Mouse (Mus musculus): ENCODE measurements around the gene Flii. TPM values are rescaled to one million over a fixed set of nuclear protein-coding genes. Genes with fewer than 3 reads are reported as not detected.

The Flii gene
- polyA plus RNA-seq, 1 experiment from 2014 or later = 85.7 TPM

GRCm38 (mm10) chr11:60728260-60728761 lies 1.2 kb upstream of the Flii start, which contains the start of gene Mief2:
TSS of gene Mief2 (plus strand) at chr11:60728398.
- H3K36me3 ChIP-seq (ENCODE audit: control insufficient read depth, insufficient read depth) = peaks cover 24% of the 10 kb centered on the region
- H3K9ac ChIP-seq (replicated peaks; ENCODE audit: low read depth, low read length) = peak within 1 kb of the TSS; percentile 95
- H3K4me3 ChIP-seq (replicated peaks; ENCODE audit: low read length) = peak within 1 kb of the TSS; percentile 91
- ATAC-seq = peak; percentile 97
- H3K27ac ChIP-seq (ENCODE audit: low read length) = peak within 1 kb of the TSS; percentile 85
- no peaks in the 10 kb centered on the region for H3K27me3 ChIP-seq (replicated peaks; ENCODE audit: control insufficient read depth, insufficient read depth, low read length)
- H3K4me1 ChIP-seq (replicated peaks; ENCODE audit: control insufficient read depth, insufficient read depth, low read length) = peaks cover 27% of the 10 kb centered on the region
- peak within 1 kb of the TSS; percentile 75 for H3K4me2 ChIP-seq (ENCODE audit: low read length)
- WGBS = under 1% methylated on average over 44 of the region's 44 CpGs
- H3K9me3 ChIP-seq (ENCODE audit: control insufficient read depth, low read length) = no peaks in the 10 kb centered on the region

GRCm38 (mm10) chr11:60727392-60728140 lies 503 bp upstream of the Flii start:
- no peaks in the 10 kb centered on the region for H3K9me3 ChIP-seq (ENCODE audit: control insufficient read depth, low read length)
- H3K36me3 ChIP-seq (ENCODE audit: control insufficient read depth, insufficient read depth) = peaks cover 23% of the 10 kb centered on the region
- H3K4me2 ChIP-seq (ENCODE audit: low read length) = peak overlapping the region; percentile 75
- H3K4me1 ChIP-seq (replicated peaks; ENCODE audit: control insufficient read depth, insufficient read depth, low read length) = peaks cover 27% of the 10 kb centered on the region
- 5% methylated on average over 12 of the region's 12 CpGs for WGBS
- H3K4me3 ChIP-seq (replicated peaks; ENCODE audit: low read length) = peak overlapping the region; percentile 91
- H3K27me3 ChIP-seq (replicated peaks; ENCODE audit: control insufficient read depth, insufficient read depth, low read length) = no peaks in the 10 kb centered on the region
- H3K9ac ChIP-seq (replicated peaks; ENCODE audit: low read depth, low read length) = peak overlapping the region; percentile 95
- ATAC-seq = peak; percentile 9
- peak overlapping the region; percentile 80 for H3K27ac ChIP-seq (ENCODE audit: low read length)

GRCm38 (mm10) chr11:60719263-60719662 lies 7.8 kb downstream of the Flii start:
- no peaks in the 10 kb centered on the region for H3K9me3 ChIP-seq (ENCODE audit: control insufficient read depth, low read length)
- 91% methylated on average over 5 of the region's 5 CpGs for WGBS

GRCm38 (mm10) chr11:60715833-60716232 lies 11.2 kb downstream of the Flii start:
- Histone ChIP-seq H3K36me3 (ENCODE audit: control insufficient read depth, insufficient read depth) (peaks cover 68% of the 10 kb centered on the region), H3K27ac (ENCODE audit: low read length) (no peak overlapping the region), H3K9me3 (ENCODE audit: control insufficient read depth, low read length) (no peaks in the 10 kb centered on the region), H3K4me1 (replicated peaks; ENCODE audit: control insufficient read depth, insufficient read depth, low read length) (no peaks in the 10 kb centered on the region), H3K4me2 (ENCODE audit: low read length) (no peak overlapping the region), H3K27me3 (replicated peaks; ENCODE audit: control insufficient read depth, insufficient read depth, low read length) (no peaks in the 10 kb centered on the region), H3K4me3 (replicated peaks; ENCODE audit: low read length) (no peak overlapping the region), H3K9ac (replicated peaks; ENCODE audit: low read depth, low read length) (no peak overlapping the region)
- WGBS = 90% methylated on average over 5 of the region's 5 CpGs
- no peak for ATAC-seq

More at GRCm38 (mm10) chr11:60719263-60719662, 7.8 kb downstream of the Flii start:
- no peak overlapping the region for H3K9ac ChIP-seq (replicated peaks; ENCODE audit: low read depth, low read length)
- no peak overlapping the region for H3K4me3 ChIP-seq (replicated peaks; ENCODE audit: low read length)
- no peaks in the 10 kb centered on the region for H3K27me3 ChIP-seq (replicated peaks; ENCODE audit: control insufficient read depth, insufficient read depth, low read length)
- no peak overlapping the region for H3K4me2 ChIP-seq (ENCODE audit: low read length)
- no peak for ATAC-seq
- H3K27ac ChIP-seq (ENCODE audit: low read length) = no peak overlapping the region
- H3K4me1 ChIP-seq (replicated peaks; ENCODE audit: control insufficient read depth, insufficient read depth, low read length) = no peaks in the 10 kb centered on the region
- peaks cover 61% of the 10 kb centered on the region for H3K36me3 ChIP-seq (ENCODE audit: control insufficient read depth, insufficient read depth)

GRCm38 (mm10) chr11:60712639-60713255 lies 14.3 kb downstream of the Flii start:
- H3K9ac ChIP-seq (replicated peaks; ENCODE audit: low read depth, low read length) = no peak overlapping the region
- no peak for ATAC-seq
- no peak overlapping the region for H3K4me3 ChIP-seq (replicated peaks; ENCODE audit: low read length)
- H3K36me3 ChIP-seq (ENCODE audit: control insufficient read depth, insufficient read depth) = peaks cover 68% of the 10 kb centered on the region
- WGBS = 91% methylated on average over 13 of the region's 13 CpGs
- no peaks in the 10 kb centered on the region for H3K4me1 ChIP-seq (replicated peaks; ENCODE audit: control insufficient read depth, insufficient read depth, low read length)
- no peaks in the 10 kb centered on the region for H3K9me3 ChIP-seq (ENCODE audit: control insufficient read depth, low read length)
- no peaks in the 10 kb centered on the region for H3K27me3 ChIP-seq (replicated peaks; ENCODE audit: control insufficient read depth, insufficient read depth, low read length)
- no peak overlapping the region for H3K4me2 ChIP-seq (ENCODE audit: low read length)
- H3K27ac ChIP-seq (ENCODE audit: low read length) = no peak overlapping the region

GRCm38 (mm10) chr11:60712040-60712439 lies 15.0 kb downstream of the Flii start:
- no peaks in the 10 kb centered on the region for H3K27me3 ChIP-seq (replicated peaks; ENCODE audit: control insufficient read depth, insufficient read depth, low read length)
- H3K4me3 ChIP-seq (replicated peaks; ENCODE audit: low read length) = no peak overlapping the region
- no peak overlapping the region for H3K4me2 ChIP-seq (ENCODE audit: low read length)
- H3K9ac ChIP-seq (replicated peaks; ENCODE audit: low read depth, low read length) = no peak overlapping the region
- 93% methylated on average over 18 of the region's 18 CpGs for WGBS
- no peak overlapping the region for H3K27ac ChIP-seq (ENCODE audit: low read length)
- no peaks in the 10 kb centered on the region for H3K4me1 ChIP-seq (replicated peaks; ENCODE audit: control insufficient read depth, insufficient read depth, low read length)
- no peak for ATAC-seq
- H3K36me3 ChIP-seq (ENCODE audit: control insufficient read depth, insufficient read depth) = peaks cover 68% of the 10 kb centered on the region
- H3K9me3 ChIP-seq (ENCODE audit: control insufficient read depth, low read length) = no peaks in the 10 kb centered on the region

GRCm38 (mm10) chr11:60711218-60711617 lies 15.8 kb downstream of the Flii start:
- H3K27me3 ChIP-seq (replicated peaks; ENCODE audit: control insufficient read depth, insufficient read depth, low read length) = no peaks in the 10 kb centered on the region
- no peak overlapping the region for H3K9ac ChIP-seq (replicated peaks; ENCODE audit: low read depth, low read length)
- no peak overlapping the region for H3K4me3 ChIP-seq (replicated peaks; ENCODE audit: low read length)
- no peak overlapping the region for H3K4me2 ChIP-seq (ENCODE audit: low read length)
- H3K36me3 ChIP-seq (ENCODE audit: control insufficient read depth, insufficient read depth) = peaks cover 72% of the 10 kb centered on the region
- H3K4me1 ChIP-seq (replicated peaks; ENCODE audit: control insufficient read depth, insufficient read depth, low read length) = no peaks in the 10 kb centered on the region
- 96% methylated on average over 17 of the region's 17 CpGs for WGBS
- ATAC-seq = no peak
- no peaks in the 10 kb centered on the region for H3K9me3 ChIP-seq (ENCODE audit: control insufficient read depth, low read length)
- H3K27ac ChIP-seq (ENCODE audit: low read length) = no peak overlapping the region

- WGBS = 94% methylated on average over 45 of the region's 45 CpGs
- no peaks in the 10 kb centered on the region for H3K9me3 ChIP-seq (ENCODE audit: control insufficient read depth, low read length)
These were observed 17.3 kb downstream of the Flii start for GRCm38 (mm10) chr11:60709481-60710465.

More at GRCm38 (mm10) chr11:60709481-60710465, 17.3 kb downstream of the Flii start:
- Histone ChIP-seq H3K27me3 (replicated peaks; ENCODE audit: control insufficient read depth, insufficient read depth, low read length) (no peaks in the 10 kb centered on the region), H3K27ac (ENCODE audit: low read length) (no peak overlapping the region), H3K4me1 (replicated peaks; ENCODE audit: control insufficient read depth, insufficient read depth, low read length) (no peaks in the 10 kb centered on the region), H3K4me3 (replicated peaks; ENCODE audit: low read length) (no peak overlapping the region), H3K4me2 (ENCODE audit: low read length) (no peak overlapping the region), H3K9ac (replicated peaks; ENCODE audit: low read depth, low read length) (no peak overlapping the region), H3K36me3 (ENCODE audit: control insufficient read depth, insufficient read depth) (peaks cover 64% of the 10 kb centered on the region)
- no peak for ATAC-seq
